Mouse (Mus musculus): ENCODE measurements around the gene Actl11. TPM values are rescaled to one million over a fixed set of nuclear protein-coding genes. Genes with fewer than 3 reads are reported as not detected.
A peak's percentile ranks its signal among the peaks of the same experiment; 100 is the strongest.

Gene Actl11
- total RNA-seq (2015; ENCODE audit: low replicate concordance) (not detected in 2 replicates), total RNA-seq (2017; ENCODE audit: low replicate concordance) (not detected in 2 replicates)

DNA sequence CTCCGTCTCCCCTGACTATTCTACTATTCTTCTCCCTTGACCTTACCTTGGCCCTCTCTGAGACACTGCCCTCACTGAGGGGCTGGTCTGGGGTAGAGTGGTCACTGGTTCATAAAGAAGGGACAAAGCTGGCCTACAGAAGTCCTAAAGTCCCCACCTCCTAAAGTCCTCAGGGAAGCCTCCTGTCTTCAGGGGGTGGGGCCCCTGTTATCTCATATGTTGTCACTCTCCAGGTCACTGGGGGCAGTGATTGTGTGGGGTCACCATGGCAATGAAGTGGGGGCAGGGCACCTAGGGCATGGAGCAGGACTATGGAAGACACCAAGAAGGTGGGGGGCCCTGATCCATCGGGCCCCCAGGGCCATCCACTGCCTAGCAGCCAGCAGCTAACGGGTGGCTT is at the start of gene Actl11:
Gene Actl11 (plus strand): TSS at position 301 of the 400 bp plus-strand sequence.
- no peak for ATAC-seq (replicated peaks; ENCODE audit: low FRiP score, poor library complexity, severe bottlenecking)

DNA sequence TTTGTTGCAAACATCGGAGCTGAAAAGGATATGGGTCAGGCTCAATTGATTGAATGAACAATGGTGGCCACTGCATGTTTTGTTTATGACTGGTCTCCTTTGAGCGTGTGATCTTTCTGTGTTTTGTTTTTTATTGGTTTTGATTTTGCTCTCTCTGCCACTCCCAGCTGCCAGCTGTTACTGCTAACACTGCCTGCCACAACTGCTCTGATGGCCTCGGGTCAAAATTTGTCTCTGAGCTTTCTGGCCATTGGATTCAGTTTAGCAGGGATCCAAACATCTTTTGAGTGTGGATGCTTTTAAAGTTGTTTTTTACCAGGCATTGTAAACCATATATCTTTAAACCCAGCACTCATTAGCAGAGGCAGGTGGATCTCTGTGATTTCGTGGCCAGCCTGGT is 47.9 kb upstream of the Actl11 start:
- ATAC-seq (replicated peaks; ENCODE audit: low FRiP score, poor library complexity, severe bottlenecking) = no peak

DNA sequence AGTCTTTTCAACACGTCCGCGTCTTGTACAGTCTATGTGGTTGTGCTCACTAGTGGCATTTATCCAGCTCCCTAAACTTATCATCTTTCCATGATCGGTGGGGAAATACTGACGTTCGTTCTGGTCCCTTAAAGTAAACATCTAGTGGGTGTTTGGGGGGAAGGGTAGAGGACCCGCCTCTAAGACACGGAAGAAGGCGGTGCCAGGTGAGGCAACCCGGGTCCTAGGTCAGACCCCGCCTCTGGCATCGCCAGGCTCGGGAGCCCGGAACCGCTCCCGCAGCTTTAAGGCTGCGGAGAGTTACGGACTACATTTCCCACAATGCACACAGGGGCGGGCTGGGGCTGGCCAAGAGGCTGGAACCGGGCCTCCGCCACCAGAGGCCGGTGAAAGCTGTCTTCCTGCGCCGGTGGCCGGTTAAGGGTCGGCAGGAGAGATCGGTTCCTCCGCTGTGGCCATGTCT is 40.4 kb upstream of the Actl11 start, which contains the start of gene Mon1a:
Gene Mon1a (plus strand): TSS at position 348 of the 463 bp plus-strand sequence.
- peak; percentile 96 for ATAC-seq (replicated peaks; ENCODE audit: low FRiP score, poor library complexity, severe bottlenecking)

DNA sequence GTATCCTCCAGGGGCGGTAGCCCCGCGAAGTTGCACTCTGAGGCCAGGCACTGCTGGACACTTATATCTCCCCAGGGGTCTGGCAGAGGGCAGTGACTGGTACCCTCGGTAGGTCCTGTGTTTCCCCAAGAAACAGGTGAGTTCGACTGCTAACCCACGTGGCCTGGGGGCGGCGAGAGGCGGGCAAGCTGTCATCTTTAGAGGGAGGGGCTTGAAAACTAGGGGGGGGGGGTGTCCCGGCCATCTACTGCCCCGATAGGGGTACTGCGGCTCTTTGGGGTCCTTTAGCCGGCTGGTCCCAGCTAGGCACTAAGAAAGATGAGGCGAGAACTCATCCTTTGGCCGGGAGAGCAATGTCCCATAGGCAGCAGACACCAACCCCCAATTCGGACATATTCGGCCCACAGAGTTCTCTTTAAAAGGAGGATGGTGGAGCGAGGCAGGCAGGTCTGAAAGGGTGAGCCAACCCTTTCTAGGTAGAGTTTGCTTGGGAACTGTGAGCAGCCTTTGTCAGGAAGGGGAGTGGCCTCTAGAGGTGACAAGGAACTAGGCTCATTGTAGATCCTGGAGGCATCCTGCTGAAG is 39.9 kb upstream of the Actl11 start:
- ATAC-seq (replicated peaks; ENCODE audit: low FRiP score, poor library complexity, severe bottlenecking) = peak; percentile 17

DNA sequence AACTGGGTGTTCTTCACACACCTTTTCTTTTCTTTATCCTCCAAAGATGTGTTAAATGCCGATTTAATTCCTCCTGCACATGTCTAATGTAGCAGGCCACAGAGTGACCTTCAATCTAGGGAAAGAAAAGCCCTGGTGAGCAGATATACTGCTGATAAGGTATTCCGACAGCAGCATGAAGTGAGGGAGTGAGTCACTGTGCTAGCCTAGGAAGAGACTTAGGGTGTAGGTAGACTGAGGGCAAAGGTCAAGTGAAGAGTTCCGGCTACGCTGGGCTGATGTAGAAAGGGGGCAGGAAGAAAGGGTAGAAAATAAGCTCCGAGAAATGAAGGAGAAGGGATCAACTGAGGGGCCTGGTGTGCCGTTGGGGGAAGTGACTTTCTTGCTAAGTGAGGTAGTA is 38.0 kb upstream of the Actl11 start:
- ATAC-seq (replicated peaks; ENCODE audit: low FRiP score, poor library complexity, severe bottlenecking) = no peak

DNA sequence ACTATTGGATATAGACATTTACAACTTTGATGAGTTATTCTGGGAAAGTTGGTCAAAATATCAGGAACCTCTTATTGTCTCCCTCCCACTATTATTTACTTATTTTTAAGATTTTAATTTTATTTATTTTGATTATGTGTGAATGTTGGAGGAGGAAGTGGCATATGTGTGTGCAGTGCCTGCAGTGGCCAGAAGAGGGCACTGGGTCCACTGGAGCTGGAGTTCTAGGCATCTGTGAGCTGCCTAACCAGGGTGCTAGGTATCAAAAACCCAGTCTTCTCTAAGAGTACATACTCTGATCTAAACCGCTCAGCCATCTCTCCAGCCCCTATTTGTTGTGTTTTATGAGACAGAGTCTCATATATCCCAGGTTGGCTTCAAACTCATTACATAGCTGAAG is 37.2 kb upstream of the Actl11 start:
- ATAC-seq (replicated peaks; ENCODE audit: low FRiP score, poor library complexity, severe bottlenecking) = no peak

DNA sequence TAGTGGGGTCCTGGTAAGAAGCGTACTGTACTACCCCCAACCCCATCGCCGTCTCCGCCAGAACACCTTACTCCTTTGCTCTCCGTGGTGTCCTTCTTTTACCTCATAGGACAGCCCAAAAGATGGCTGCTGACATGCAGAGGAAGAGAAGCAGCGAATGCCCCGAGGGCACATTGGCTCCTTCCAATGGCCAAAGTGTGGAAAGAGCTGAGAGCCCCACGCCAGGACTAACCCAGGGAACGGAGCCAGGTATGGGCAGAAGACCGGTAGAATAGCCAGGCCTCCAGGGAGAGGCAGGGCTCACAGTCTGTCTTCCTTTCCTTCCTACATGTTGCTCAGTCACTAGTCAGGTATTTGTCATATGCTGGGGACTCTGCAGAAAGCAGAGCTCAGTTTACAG is 29.7 kb upstream of the Actl11 start:
- no peak for ATAC-seq (replicated peaks; ENCODE audit: low FRiP score, poor library complexity, severe bottlenecking)

DNA sequence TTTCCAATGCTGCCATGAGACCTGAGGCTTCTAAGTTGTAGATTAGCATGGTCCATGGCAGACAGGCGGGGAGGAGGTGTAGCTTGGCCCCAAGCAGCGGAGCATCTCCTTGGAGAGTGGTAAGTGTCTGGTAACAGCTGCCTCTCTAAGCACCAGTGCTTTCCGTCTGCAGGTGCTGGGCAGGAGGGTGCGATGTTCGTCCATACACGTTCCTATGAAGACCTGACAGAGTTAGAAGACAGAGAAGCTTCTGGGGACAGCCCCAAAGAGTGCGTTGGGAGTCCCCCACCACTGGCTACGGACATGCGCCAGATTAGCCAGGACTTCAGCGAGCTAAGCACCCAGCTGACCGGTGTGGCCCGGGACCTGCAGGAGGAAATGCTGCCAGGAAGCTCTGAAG is 28.4 kb upstream of the Actl11 start:
- no peak for ATAC-seq (replicated peaks; ENCODE audit: low FRiP score, poor library complexity, severe bottlenecking)

DNA sequence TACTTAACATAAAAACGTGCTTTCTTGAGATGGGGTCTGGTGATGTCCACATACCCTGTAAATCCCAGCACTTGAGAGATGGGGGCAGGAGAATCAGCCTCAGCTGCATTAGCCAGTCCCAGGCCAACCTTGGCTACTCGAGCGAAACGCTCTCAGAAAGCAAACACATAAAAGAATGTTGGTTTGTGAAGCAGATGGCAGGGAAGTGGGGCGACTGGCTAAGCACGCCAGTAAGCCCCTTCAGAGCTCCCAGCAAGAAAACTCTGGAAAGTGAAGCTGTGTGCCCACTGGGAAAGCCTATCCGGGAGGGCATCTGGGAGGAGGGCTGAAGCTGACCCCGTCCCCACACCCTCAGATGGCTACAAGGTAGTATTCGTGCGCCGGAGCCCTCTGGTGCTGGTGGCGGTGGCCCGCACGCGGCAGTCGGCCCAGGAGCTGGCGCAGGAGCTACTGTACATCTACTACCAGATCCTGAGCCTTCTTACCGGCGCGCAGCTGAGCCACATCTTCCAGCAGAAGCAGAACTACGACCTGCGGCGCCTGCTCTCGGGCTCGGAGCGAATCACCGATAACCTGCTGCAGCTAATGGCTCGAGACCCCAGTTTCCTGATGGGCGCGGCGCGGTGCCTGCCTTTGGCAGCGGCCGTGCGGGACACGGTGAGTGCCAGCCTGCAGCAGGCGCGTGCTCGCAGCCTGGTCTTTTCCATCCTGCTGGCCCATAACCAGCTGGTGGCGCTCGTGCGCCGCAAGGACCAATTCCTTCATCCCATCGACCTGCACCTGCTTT is 27.2 kb upstream of the Actl11 start:
- ATAC-seq (replicated peaks; ENCODE audit: low FRiP score, poor library complexity, severe bottlenecking) = 0 out of 2 replicates have a peak, but pooled peaks have one; percentile 45

DNA sequence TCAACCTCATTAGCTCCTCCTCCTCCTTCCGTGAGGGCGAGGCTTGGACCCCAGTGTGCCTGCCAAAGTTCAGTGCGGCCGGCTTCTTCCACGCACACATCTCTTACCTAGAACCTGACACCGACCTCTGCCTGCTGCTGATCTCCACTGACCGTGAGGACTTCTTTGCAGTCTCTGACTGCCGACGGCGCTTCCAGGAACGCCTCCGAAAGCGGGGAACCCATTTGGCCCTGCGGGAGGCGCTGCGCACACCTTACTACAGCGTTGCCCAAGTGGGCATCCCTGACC is 26.7 kb upstream of the Actl11 start:
- no peak for ATAC-seq (replicated peaks; ENCODE audit: low FRiP score, poor library complexity, severe bottlenecking)

DNA sequence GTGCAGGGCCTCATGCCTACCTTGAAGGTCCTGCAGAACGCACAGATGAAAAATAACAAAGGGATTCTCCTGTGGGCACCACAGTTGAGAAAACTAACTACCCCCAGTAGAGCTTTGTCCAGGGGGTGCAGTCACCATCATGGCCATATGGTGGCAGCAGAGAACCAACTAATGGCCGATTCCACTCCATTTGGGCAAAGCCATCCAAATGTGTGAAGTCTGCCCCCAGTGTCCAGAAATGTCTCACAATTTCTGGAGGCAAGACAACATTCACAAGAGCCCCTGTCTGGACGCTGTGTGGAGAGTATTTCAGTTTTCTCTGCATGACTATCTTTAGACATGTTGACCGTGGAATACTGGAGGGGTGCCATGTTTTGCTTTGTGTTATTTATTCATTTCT is 23.5 kb upstream of the Actl11 start:
- ATAC-seq (replicated peaks; ENCODE audit: low FRiP score, poor library complexity, severe bottlenecking) = peak; percentile 89

DNA sequence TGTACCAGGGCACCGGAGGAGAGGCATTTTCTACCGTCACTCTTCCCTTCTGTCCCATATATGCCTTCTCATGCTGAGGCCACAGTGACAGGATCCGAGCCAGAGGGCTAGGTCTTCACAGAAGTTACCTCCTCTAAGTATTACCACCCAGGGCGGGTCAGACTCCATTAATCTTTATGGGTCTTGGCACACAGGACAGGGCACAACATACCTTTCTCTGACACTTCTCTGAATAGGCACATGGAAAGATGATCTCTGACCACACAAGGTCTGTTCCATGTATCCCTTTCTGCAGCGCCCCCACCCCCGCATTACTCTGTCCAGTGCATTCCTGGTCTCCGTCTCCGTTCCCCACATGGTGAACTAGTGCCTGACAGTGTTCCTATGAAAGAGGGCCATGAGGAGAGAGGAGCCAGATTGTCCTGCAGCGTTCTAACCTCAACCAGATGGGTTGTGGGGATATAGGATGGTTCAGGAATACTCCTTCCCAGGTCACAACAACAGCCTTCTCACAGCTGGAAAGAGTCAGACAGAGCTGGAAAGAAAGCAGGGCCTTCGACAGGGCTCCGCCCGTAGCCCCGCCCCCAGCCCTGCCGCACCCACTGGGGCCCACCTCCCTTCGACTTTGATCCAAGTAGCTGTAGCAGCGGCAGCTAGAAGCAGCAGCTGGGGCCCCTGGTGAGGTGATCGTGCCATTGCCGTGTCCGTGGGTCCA is 21.9 kb upstream of the Actl11 start, which contains the start of gene Mst1r:
Gene Mst1r (plus strand): TSS at position 622 of the 715 bp plus-strand sequence.
- no peak for ATAC-seq (replicated peaks; ENCODE audit: low FRiP score, poor library complexity, severe bottlenecking)

DNA sequence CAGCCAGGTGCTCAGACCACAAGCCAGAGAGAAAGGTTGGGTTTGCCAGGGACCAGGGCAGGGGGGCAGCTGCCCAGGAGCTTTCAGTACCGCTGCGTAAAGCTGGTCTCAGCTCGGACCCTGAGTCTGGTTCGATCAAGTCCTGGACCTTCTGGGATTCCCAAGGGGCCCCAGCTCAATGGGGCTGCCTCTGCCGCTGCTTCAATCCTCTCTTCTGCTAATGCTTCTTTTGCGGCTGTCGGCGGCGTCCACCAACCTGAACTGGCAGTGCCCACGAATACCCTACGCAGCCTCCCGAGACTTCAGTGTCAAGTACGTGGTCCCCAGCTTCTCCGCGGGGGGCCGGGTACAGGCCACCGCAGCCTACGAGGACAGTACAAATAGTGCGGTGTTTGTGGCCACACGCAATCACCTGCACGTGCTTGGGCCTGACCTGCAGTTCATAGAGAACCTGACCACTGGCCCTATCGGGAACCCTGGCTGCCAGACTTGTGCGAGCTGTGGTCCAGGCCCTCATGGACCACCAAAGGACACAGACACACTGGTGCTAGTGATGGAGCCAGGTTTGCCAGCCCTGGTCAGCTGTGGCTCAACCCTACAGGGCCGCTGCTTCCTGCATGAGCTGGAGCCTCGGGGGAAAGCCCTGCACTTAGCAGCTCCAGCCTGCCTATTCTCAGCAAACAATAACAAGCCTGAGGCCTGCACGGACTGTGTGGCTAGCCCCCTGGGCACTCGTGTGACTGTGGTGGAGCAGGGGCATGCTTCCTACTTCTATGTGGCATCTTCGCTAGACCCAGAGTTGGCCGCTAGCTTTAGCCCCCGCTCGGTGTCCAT is 21.1 kb upstream of the Actl11 start:
- no peak for ATAC-seq (replicated peaks; ENCODE audit: low FRiP score, poor library complexity, severe bottlenecking)

DNA sequence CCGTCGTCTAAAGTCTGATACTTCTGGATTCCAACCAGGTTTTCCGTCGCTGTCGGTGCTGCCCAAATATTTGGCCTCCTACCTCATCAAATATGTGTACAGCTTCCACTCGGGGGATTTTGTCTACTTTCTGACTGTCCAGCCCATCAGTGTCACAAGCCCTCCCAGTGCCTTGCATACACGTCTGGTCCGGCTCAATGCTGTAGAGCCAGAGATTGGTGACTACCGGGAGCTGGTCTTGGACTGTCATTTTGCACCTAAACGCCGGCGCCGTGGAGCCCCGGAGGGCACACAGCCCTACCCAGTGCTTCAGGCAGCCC is 20.5 kb upstream of the Actl11 start:
- no peak for ATAC-seq (replicated peaks; ENCODE audit: low FRiP score, poor library complexity, severe bottlenecking)

DNA sequence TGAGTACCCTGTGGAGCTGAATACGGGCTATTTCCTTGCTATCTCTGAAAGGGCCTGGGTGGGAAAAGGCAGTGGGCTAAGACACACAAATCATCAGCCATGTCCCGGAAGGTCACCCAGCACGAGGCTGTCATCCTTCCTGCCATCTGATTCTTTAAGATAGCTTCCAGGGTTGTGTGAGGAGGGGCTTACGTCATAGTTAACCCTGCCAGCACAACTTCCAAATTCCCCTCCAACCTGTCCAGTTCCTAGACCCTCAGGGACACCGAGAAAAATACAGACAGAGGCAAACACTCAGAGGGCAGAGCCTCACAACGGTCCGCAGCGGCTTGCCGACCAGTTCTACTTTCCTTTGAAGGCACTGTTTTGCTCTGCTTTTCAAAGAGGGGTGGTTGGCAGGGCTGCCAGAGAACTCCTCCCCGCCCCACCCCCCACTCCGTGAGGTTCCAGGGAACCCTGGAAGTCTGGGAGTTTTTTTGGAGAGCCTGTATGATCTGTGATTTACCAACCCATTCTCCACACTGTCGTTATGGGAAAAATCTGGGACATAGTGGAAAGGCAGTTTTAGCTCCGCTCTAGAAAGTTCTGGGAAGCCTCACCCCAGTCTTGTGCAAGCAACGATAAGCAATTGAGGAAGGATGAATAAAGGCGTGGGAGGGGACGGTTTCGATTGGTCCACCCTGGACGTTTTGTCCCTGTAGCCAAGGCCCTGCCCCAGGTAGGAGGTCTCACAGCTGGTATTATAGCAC is 19.7 kb upstream of the Actl11 start:
- ATAC-seq (replicated peaks; ENCODE audit: low FRiP score, poor library complexity, severe bottlenecking) = no peak

DNA sequence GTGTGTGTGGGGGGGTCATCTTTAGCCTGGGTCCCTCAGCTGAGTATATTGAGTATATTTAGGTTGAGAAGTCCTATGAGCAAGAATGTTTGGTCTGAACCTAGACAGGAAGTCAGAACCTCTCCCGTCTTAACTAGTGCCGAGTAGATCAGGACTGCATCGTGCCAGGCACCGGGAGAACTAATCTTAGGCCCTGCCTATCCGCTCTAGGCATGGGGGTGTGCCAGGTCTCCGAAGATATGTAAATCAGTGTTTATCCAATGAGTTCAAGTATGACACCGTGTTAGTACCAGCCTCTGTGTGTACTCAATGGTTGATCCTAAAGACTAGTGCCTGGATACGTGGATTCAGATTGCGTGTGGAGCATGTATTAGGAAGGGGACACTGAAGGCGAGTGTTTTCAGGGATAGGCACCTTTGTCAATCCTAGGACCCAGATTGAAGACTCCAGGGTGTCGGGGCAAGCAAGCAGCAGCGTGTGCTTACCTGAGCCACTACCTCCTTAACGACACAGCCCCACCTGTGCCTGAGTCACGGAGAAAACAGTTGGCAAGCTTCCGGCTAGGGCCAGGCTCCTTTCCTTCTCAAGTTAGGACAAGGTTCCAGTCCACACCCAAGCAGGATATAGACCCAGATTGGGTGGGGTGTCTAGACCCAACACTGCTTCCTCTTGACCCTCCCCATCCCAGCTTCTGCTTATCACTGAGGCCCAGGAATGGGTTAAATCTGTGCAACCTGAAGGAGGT is 18.1 kb upstream of the Actl11 start:
- ATAC-seq (replicated peaks; ENCODE audit: low FRiP score, poor library complexity, severe bottlenecking) = no peak

DNA sequence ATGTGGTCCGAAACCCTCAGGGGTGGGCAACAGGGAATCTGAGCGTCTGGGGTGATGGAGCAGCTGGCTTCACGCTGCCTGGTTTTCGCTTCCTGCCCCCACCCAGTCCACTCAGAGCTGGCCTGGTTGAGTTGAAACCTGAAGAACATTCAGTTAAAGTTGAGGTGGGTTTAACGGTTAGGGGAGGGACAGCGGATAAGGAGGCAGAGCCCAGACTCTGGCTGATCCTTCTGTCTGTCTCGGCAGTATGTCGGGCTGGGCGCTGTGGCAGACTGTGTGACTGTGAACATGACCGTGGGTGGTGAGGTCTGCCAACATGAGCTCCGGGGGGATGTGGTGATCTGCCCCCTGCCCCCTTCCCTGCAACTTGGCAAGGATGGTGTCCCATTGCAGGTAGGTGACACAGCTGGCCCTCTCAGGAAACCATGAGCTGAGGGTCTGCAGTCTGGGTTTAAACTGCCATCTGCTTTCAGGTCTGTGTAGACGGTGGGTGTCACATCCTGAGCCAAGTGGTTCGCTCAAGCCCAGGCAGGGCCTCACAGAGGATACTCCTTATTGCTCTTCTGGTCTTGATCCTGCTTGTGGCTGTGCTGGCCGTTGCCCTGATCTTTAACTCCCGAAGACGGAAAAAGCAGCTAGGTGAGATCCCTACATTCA is 13.4 kb upstream of the Actl11 start:
- ATAC-seq (replicated peaks; ENCODE audit: low FRiP score, poor library complexity, severe bottlenecking) = no peak

DNA sequence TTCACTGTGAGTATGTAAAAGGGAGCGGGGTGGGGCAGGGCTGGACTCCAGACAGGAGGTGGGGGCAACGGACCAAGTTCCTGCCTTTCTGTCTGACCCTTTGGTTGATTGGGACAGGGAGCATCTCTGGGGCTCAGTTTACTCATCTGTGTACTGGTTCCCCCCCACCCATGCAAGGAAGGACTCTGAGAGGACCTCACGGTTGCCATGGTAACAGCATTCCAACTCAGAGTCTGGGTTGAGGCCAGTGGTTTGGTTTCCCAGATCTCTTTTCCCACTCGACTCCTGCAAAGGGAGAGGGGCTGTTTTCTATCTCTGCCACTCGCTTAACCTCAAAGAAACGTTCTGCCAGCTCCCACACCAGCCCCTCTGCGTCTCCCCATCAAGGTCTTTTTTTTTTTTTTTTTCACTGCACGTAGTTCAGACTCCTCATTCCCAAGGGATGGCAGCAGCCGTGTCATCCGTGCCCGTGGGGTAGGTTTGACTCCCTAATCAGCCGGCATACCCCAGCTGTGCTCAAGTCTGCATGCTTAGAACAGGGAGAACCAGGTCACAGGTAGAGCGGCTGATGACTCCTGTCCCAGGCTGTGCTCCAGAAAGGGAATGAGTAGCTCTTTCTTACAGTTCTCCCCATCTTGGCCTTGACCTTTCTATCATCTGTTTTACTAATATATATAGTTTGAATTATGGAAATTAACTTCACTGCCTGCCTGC is 10.2 kb upstream of the Actl11 start:
- ATAC-seq (replicated peaks; ENCODE audit: low FRiP score, poor library complexity, severe bottlenecking) = no peak
